Mouse (Mus musculus): Measurements from ENCODE around the gene Rps16.

- TF ChIP-seq EP300 (IDR thresholded peaks at IDR 0.05) (no peak), CTCF (IDR thresholded peaks at IDR 0.05) (peak; percentile 97)
Observed at GRCm38 (mm10) chr7:28386462-28386861, 36.0 kb downstream of the Rps16 start.

Data from lung, postnatal 0 days (tissue).